Mouse (Mus musculus) duodenum, adult 2 months (tissue): ENCODE data around the gene Bpi. TPM values are rescaled to one million over a fixed set of nuclear protein-coding genes. Genes with fewer than 3 reads are reported as not detected.

Experiments used
- polyA plus RNA-seq: library from polyadenylated mRNA; depleted of rRNA; stranded (reverse); fragments of >200 nt; gene quantifications from 2 replicates; pipeline ENCODE4 v1.2.3, GENCODE M21; 2012; ENCODE audit warnings: low replicate concordance; rRNA removed

Bpi gene
- not detected in 2 replicates for polyA plus RNA-seq

GRCm38 (mm10) chr2:158258005-158258418 lies at the start of gene Bpi:
TSS of gene Bpi (plus strand) at chr2:158258094.

GRCm38 (mm10) chr2:158228670-158229502 lies 29.0 kb upstream of the Bpi start, which contains the start of gene D630003M21Rik:
TSS of gene D630003M21Rik (minus strand) at chr2:158229222.

GRCm38 (mm10) chr2:158305948-158306695 lies 48.2 kb downstream of the Bpi start, which contains the start of gene Lbp:
TSS of gene Lbp (plus strand) at chr2:158306493.

Other genes with a start within 250 kb of the Bpi start
- gene Tti1, start 229.7 kb upstream of the Bpi start, polyA plus RNA-seq, result 5.7 and 7.2 TPM in 2 replicates
- gene Rprd1b, start 229.6 kb upstream of the Bpi start, polyA plus RNA-seq, result 11.7 and 14.4 TPM in 2 replicates
- 52.7 and 67.4 TPM in 2 replicates for gene Tgm2, start 111.7 kb upstream of the Bpi start, polyA plus RNA-seq
- gene D630003M21Rik, start 28.9 kb upstream of the Bpi start, polyA plus RNA-seq, result 1.5 and 2.1 TPM in 2 replicates
- 2.2 and 3.5 TPM in 2 replicates for gene Lbp, start 48.4 kb downstream of the Bpi start, polyA plus RNA-seq
- 0.59 and 2.2 TPM in 2 replicates for gene Snhg11, start 117.5 kb downstream of the Bpi start, polyA plus RNA-seq
- 5.9 and 7.0 TPM in 2 replicates for gene Ralgapb, start 151.8 kb downstream of the Bpi start, polyA plus RNA-seq
- gene Adig, start 244.5 kb downstream of the Bpi start, polyA plus RNA-seq, result 0.81 and 3.6 TPM in 2 replicates